Mouse (Mus musculus) testis, adult 2 months (tissue): ENCODE measurements around the gene Slc12a8. TPM values are rescaled to one million over a fixed set of nuclear protein-coding genes. Genes with fewer than 3 reads are reported as not detected.

Experiments used
- H3K27ac ChIP-seq: fragments of 200-500 bp; 2 replicates; pipeline ENCODE4 v1.5.1; 2012; ENCODE audit warnings: low read depth, low read length; ENCODE audit not compliant: control insufficient read depth, insufficient read depth
- H3K27me3 ChIP-seq: fragments of 200-500 bp; 2 replicates; pipeline ENCODE4 v1.6.1; 2012; ENCODE audit warnings: mild to moderate bottlenecking, low read length, moderate library complexity; ENCODE audit not compliant: control insufficient read depth, insufficient read depth
- H3K36me3 ChIP-seq: fragments of 200-500 bp; 2 replicates; pipeline ENCODE4 v1.6.1; 2012; ENCODE audit warnings: mild to moderate bottlenecking, low read length; ENCODE audit not compliant: control insufficient read depth, insufficient read depth
- H3K4me1 ChIP-seq: fragments of 200-500 bp; 2 replicates; pipeline ENCODE4 v1.6.1; 2012; ENCODE audit warnings: low read length; ENCODE audit not compliant: control insufficient read depth, insufficient read depth
- H3K4me3 ChIP-seq: fragments of 200-500 bp; 2 replicates; pipeline ENCODE4 v1.5.1; 2012; ENCODE audit warnings: low read depth, mild to moderate bottlenecking, low read length, moderate library complexity, mixed read lengths; ENCODE audit not compliant: control insufficient read depth
- CTCF ChIP-seq: fragments of 200-500 bp; IDR thresholded peaks from 2 replicates; pipeline ENCODE4 v1.5.1; 2012; ENCODE audit warnings: low read depth, mild to moderate bottlenecking, inconsistent platforms, low read length, moderate library complexity; ENCODE audit not compliant: control insufficient read depth, insufficient read depth, insufficient replicate concordance
- POLR2A ChIP-seq: fragments of 200-500 bp; IDR thresholded peaks from 2 replicates; pipeline ENCODE4 v1.6.1; 2012; ENCODE audit warnings: low read depth, mild to moderate bottlenecking, inconsistent platforms, low read length, moderate library complexity; ENCODE audit not compliant: control insufficient read depth
- polyA plus RNA-seq: library from polyadenylated mRNA; depleted of rRNA; stranded (reverse); fragments of >200 nt; gene quantifications from 2 replicates; pipeline ENCODE4 v1.2.3, GENCODE M21; 2012

Gene Slc12a8
- polyA plus RNA-seq, 1 experiment = 5.7 TPM

- no peak overlapping the region for H3K4me3 ChIP-seq
- H3K36me3 ChIP-seq = no peaks in the 10 kb centered on the region
- peaks cover 14% of the 10 kb centered on the region for H3K4me1 ChIP-seq
- TF ChIP-seq CTCF (no peak), POLR2A (no peak)
- no peaks in the 10 kb centered on the region; the same call in 1 of the 2 replicates for H3K27me3 ChIP-seq
- H3K27ac ChIP-seq = peak overlapping the region; percentile 67
Measured at GRCm38 (mm10) chr16:33575728-33576127, 58.6 kb downstream of the Slc12a8 start.

- Histone ChIP-seq H3K36me3 (no peaks in the 10 kb centered on the region), H3K27ac (peak overlapping the region; percentile 67), H3K4me1 (peaks cover 14% of the 10 kb centered on the region), H3K27me3 (no peaks in the 10 kb centered on the region; the same call in 1 of the 2 replicates), H3K4me3 (peak overlapping the region; percentile 64)
- TF ChIP-seq CTCF = no peak
- TF ChIP-seq POLR2A = no peak
Measured at GRCm38 (mm10) chr16:33576271-33577189, 59.4 kb downstream of the Slc12a8 start.

GRCm38 (mm10) chr16:33578462-33578861 is 61.3 kb downstream of the Slc12a8 start:
- Histone ChIP-seq H3K4me3 (no peak overlapping the region), H3K27me3 (no peaks in the 10 kb centered on the region; the same call in 1 of the 2 replicates), H3K27ac (no peak overlapping the region; the same call in 1 of the 2 replicates), H3K4me1 (peaks cover 20% of the 10 kb centered on the region), H3K36me3 (no peaks in the 10 kb centered on the region)
- TF ChIP-seq CTCF (no peak), POLR2A (no peak)

DNA sequence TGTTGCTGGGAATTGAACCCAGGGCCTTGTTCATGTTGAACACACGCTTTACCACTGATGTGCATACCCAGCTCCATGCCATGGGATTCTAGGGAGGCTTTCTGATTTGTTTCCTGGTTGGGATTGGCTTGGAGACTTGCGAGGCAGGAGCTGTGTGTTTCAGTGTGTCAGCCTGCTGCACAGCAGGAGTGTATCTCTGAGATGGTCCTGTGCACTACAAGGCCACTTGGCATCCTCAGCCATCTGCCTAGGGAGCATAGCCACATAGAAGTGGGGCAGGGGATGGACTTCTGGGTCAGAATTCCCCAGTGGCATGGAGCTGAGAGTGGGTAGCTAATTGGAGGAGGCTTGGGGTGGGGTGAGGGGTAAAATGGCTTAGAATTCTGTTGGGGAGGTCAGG is 63.2 kb downstream of the Slc12a8 start:
- H3K27ac ChIP-seq = peak overlapping the region; percentile 5; the same call in 1 of the 2 replicates
- no peak overlapping the region for H3K4me3 ChIP-seq
- H3K4me1 ChIP-seq = peaks cover 36% of the 10 kb centered on the region
- no peaks in the 10 kb centered on the region; the same call in 1 of the 2 replicates for H3K27me3 ChIP-seq
- no peak for TF ChIP-seq CTCF
- no peak for TF ChIP-seq POLR2A
- no peaks in the 10 kb centered on the region for H3K36me3 ChIP-seq

GRCm38 (mm10) chr16:33580736-33581241 is 63.7 kb downstream of the Slc12a8 start:
- H3K36me3 ChIP-seq = no peaks in the 10 kb centered on the region
- H3K4me3 ChIP-seq = no peak overlapping the region
- H3K27me3 ChIP-seq = no peaks in the 10 kb centered on the region; the same call in 1 of the 2 replicates
- peak overlapping the region; percentile 47 for H3K27ac ChIP-seq
- TF ChIP-seq POLR2A = no peak
- TF ChIP-seq CTCF = no peak
- H3K4me1 ChIP-seq = peaks cover 36% of the 10 kb centered on the region

GRCm38 (mm10) chr16:33581661-33582099 is 64.6 kb downstream of the Slc12a8 start:
- H3K27ac ChIP-seq = peak overlapping the region; percentile 76

GRCm38 (mm10) chr16:33582495-33582894 is 65.4 kb downstream of the Slc12a8 start:
- TF ChIP-seq CTCF (no peak), POLR2A (no peak)
- Histone ChIP-seq H3K4me1 (peaks cover 24% of the 10 kb centered on the region), H3K27ac (peak overlapping the region; percentile 76), H3K27me3 (no peaks in the 10 kb centered on the region), H3K36me3 (no peaks in the 10 kb centered on the region), H3K4me3 (no peak overlapping the region)

More at GRCm38 (mm10) chr16:33581661-33582099, 64.6 kb downstream of the Slc12a8 start:
- H3K4me3 ChIP-seq = no peak overlapping the region
- no peak for TF ChIP-seq POLR2A
- TF ChIP-seq CTCF = no peak
- no peaks in the 10 kb centered on the region for H3K27me3 ChIP-seq
- H3K4me1 ChIP-seq = peaks cover 30% of the 10 kb centered on the region
- H3K36me3 ChIP-seq = no peaks in the 10 kb centered on the region
